Mouse (Mus musculus) gastrocnemius, postnatal 10 days (tissue): ENCODE measurements at regions not wholly inside any gene's neighbourhood (a gene's known extent, or its start where the extent isn't known, plus 50 kb on each side); places are given as distances from the start of the nearest gene placed in this dataset.

Experiments
- DNase-seq: peaks from one replicate; pipeline ENCODE4 v3.0.0; 2021; ENCODE audit warnings: mixed read lengths

GRCm38 (mm10) chr1:182690323-182690722, 58.7 kb downstream of the Ccdc185 start:
- DNase-seq: no peak

GRCm38 (mm10) chr1:182689741-182690140, 59.2 kb downstream of the Ccdc185 start:
- no peak for DNase-seq

GRCm38 (mm10) chr1:182687146-182687545, 61.8 kb downstream of the Ccdc185 start:
- DNase-seq: no peak

GRCm38 (mm10) chr1:182686231-182686630, 62.7 kb downstream of the Ccdc185 start:
- DNase-seq: no peak

- peak; percentile 63 for DNase-seq
These were observed 66.3 kb downstream of the Ccdc185 start for GRCm38 (mm10) chr1:182682591-182683252.
